ENCODE assay signal across 22 mouse cellular contexts in the genomic region with DNA sequence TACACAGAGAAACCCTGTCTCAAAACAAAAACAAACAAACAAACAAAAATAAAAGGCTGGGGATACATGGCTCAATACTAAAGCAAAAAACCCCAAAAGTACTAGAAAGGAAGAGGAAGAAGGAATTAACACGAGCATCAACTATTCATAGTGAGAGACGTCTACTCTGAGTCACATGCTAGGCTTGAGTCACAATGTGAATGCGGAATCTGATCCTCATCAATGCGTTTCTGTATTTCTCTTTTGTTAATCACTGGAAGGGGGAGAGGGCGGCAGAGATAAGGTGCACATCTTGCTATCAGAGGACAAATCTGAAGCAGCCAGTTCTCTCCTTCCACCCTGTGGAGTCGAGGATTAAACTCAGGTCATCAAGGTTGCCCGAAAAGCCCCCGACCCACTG. TPM values are rescaled to one million over a fixed set of nuclear protein-coding genes. Genes with fewer than 3 reads are reported as not detected.
DNase-seq lines count a peak whose midpoint lies in the region; ATAC-seq and TF ChIP-seq lines count a peak whose summit lies in the region.
"Had no signal": no experiment of that assay in that cellular context is flagged by ENCODE, and none has a peak within 500 bp of the region (broad histone marks: within the 10 kb centered on the region; RNA-seq: fewer than 3 reads in every experiment).

No protein-coding gene starts in this region.

- peak; percentile 60 for ATAC-seq in CD4-positive, CD25-positive, alpha-beta regulatory T cell, adult 4 months
- peak; percentile 55 for ATAC-seq in inflammation-experienced regulatory T-cells, adult 6 months
- ATAC-seq: forebrain, embryonic 13.5 days; intestine, embryonic 16.5 days had no signal

- H3K27ac ChIP-seq in bone marrow, adult 2 months (ENCODE audit: control insufficient read depth, insufficient read depth, low read depth, low read length, poor library complexity) = peak overlapping the region; percentile 19; the same call in 1 of the 2 replicates
- H3K27ac ChIP-seq: embryonic facial prominence, embryonic 12.5 days; forebrain, embryonic 13.5 days; hindbrain, embryonic 15.5 days; layer of hippocampus, adult 2 months; limb, embryonic 10.5 days; liver, embryonic 15.5 days; lung, embryonic 15.5 days had no signal

- H3K4me3 ChIP-seq in bone marrow, adult 2 months (replicated peaks; ENCODE audit: control insufficient read depth, low read depth, low read length) = no peak overlapping the region
- H3K4me3 ChIP-seq: embryonic facial prominence, embryonic 12.5 days; forebrain, embryonic 13.5 days; hindbrain, embryonic 15.5 days; layer of hippocampus, adult 2 months; limb, embryonic 10.5 days; liver, embryonic 15.5 days; lung, embryonic 15.5 days had no signal

- peaks cover 11% of the 10 kb centered on the region for H3K4me1 ChIP-seq in bone marrow, adult 2 months (ENCODE audit: control insufficient read depth, insufficient read depth, low read length)
- H3K4me1 ChIP-seq: embryonic facial prominence, embryonic 12.5 days; forebrain, embryonic 13.5 days; hindbrain, embryonic 15.5 days; limb, embryonic 10.5 days had no signal

- no peak for DNase-seq in lung, postnatal 10 days
- DNase-seq in thymus, postnatal 36 days = no peak
- DNase-seq in lung, postnatal 36 days = no peak
- no peak for DNase-seq in lung, postnatal 25 days (ENCODE audit: low spot score)
- DNase-seq: adrenal gland, postnatal 14 days; cerebellum, adult 18-20 months; cerebellum, postnatal 25 days; kidney, postnatal 25 days; liver; right cerebral cortex, postnatal 25 days; thymus, adult 18-20 months had no signal

- 48% methylated on average over 8 of the region's 8 CpGs for WGBS in bone marrow, adult 2 months

- no peak for TF ChIP-seq POLR2A in bone marrow, adult 2 months (IDR thresholded peaks at IDR 0.05; ENCODE audit: borderline replicate concordance, control insufficient read depth, low read depth, low read length)

- no peak for TF ChIP-seq CTCF in bone marrow, adult 2 months (IDR thresholded peaks at IDR 0.05; ENCODE audit: control insufficient read depth, insufficient read depth, low read length)

RNA-seq across cellular contexts. Expression of a gene that starts 14.3 kb away (rescaled TPM):
- polyA plus RNA-seq in CD4-positive, CD25-positive, alpha-beta regulatory T cell, adult 4 months (2017; shearing (Covaris generic)) = 10 to 100 TPM; 79.7 to 84.1 TPM
- polyA plus RNA-seq in bone marrow, adult 2 months (2011; ENCODE audit: insufficient read depth, insufficient read length, low replicate concordance, missing spikeins) = 38.1 and 78.7 TPM in 2 replicates
- 100 to 1,000 TPM in 1 of 3 experiments, 10 to 100 TPM in 2; 54.0 to 105 (median 84.1) TPM for polyA plus RNA-seq in inflammation-experienced regulatory T-cells, adult 6 months (2017; shearing (Covaris generic))

RNA-seq across cellular contexts. Expression of a gene that starts 35.0 kb away (rescaled TPM):
- polyA plus RNA-seq in CD4-positive, CD25-positive, alpha-beta regulatory T cell, adult 4 months (2017; shearing (Covaris generic)) = 10 to 100 TPM; 24.4 to 29.0 TPM
- 66.1 and 74.6 TPM in 2 replicates for polyA plus RNA-seq in bone marrow, adult 2 months (2011; ENCODE audit: insufficient read depth, insufficient read length, low replicate concordance, missing spikeins)
- polyA plus RNA-seq in inflammation-experienced regulatory T-cells, adult 6 months (2017; shearing (Covaris generic)) = 10 to 100 TPM; 16.5 to 35.2 (median 19.0) TPM
